Mouse (Mus musculus): ENCODE measurements around the gene Slc26a3.
A peak's percentile ranks its signal among the peaks of the same experiment; 100 is the strongest.

Slc26a3 gene

GRCm38 (mm10) chr12:31390571-31390970 is at the start of gene Slc26a3:
Gene Slc26a3 (plus strand): TSS chr12:31390871.
- DNase-seq: no peak

GRCm38 (mm10) chr12:31350191-31350943 is 40.3 kb upstream of the Slc26a3 start:
- DNase-seq: no peak

- DNase-seq: peak; percentile 91 to 94
These were observed 39.4 kb upstream of the Slc26a3 start, which contains the start of gene Dld for GRCm38 (mm10) chr12:31350944-31351928. Gene Dld (minus strand): TSS chr12:31351453.

GRCm38 (mm10) chr12:31366428-31366827 is 24.2 kb upstream of the Slc26a3 start:
- no peak for DNase-seq

- no peak for DNase-seq
These were observed 22.9 kb upstream of the Slc26a3 start for GRCm38 (mm10) chr12:31367721-31368120.

GRCm38 (mm10) chr12:31369118-31369517 is 21.6 kb upstream of the Slc26a3 start:
- DNase-seq: no peak

- no peak for DNase-seq
These were observed 21.0 kb upstream of the Slc26a3 start for GRCm38 (mm10) chr12:31369656-31370055.

- DNase-seq: peak in 1 of 2 experiments; percentile 28
These were observed 15.9 kb upstream of the Slc26a3 start for GRCm38 (mm10) chr12:31374603-31375282.

GRCm38 (mm10) chr12:31375283-31375615 is 15.4 kb upstream of the Slc26a3 start:
- no peak for DNase-seq

- DNase-seq: no peak
These were observed 14.2 kb upstream of the Slc26a3 start for GRCm38 (mm10) chr12:31376326-31376950.

GRCm38 (mm10) chr12:31377241-31377640 is 13.4 kb upstream of the Slc26a3 start:
- no peak for DNase-seq

- no peak for DNase-seq
These were observed 9.8 kb upstream of the Slc26a3 start for GRCm38 (mm10) chr12:31380878-31381277.

GRCm38 (mm10) chr12:31382451-31382850 is 8.2 kb upstream of the Slc26a3 start:
- DNase-seq: no peak

GRCm38 (mm10) chr12:31387303-31387702 is 3.4 kb upstream of the Slc26a3 start:
- DNase-seq: no peak

GRCm38 (mm10) chr12:31391696-31392095 is 1.0 kb downstream of the Slc26a3 start:
- DNase-seq: no peak

- DNase-seq: no peak
These were observed 5.2 kb downstream of the Slc26a3 start for GRCm38 (mm10) chr12:31395895-31396294.

GRCm38 (mm10) chr12:31397709-31398108 is 7.0 kb downstream of the Slc26a3 start:
- no peak for DNase-seq

GRCm38 (mm10) chr12:31400821-31401220 is 10.2 kb downstream of the Slc26a3 start:
- no peak for DNase-seq

GRCm38 (mm10) chr12:31401930-31402329 is 11.3 kb downstream of the Slc26a3 start:
- no peak for DNase-seq

- no peak for DNase-seq
These were observed 14.0 kb downstream of the Slc26a3 start for GRCm38 (mm10) chr12:31404575-31405240.

GRCm38 (mm10) chr12:31415971-31416370 is 25.3 kb downstream of the Slc26a3 start:
- DNase-seq: no peak
